Mouse (Mus musculus): ENCODE measurements around the gene Otop1.
A peak's percentile ranks its signal among the peaks of the same experiment; 100 is the strongest.

Gene Otop1

GRCm38 (mm10) chr5:38275771-38276170, at the start of gene Otop1:
Gene Otop1, plus strand, starts transcription at chr5:38275972.
- no peak for DNase-seq (ENCODE audit: low read depth, low spot score)

- peak; percentile 49 for DNase-seq (ENCODE audit: low read depth, low spot score)
These were observed 40.4 kb upstream of the Otop1 start for GRCm38 (mm10) chr5:38235422-38235821.

GRCm38 (mm10) chr5:38236627-38237026, 39.1 kb upstream of the Otop1 start:
- DNase-seq (ENCODE audit: low read depth, low spot score) = no peak

- no peak for DNase-seq (ENCODE audit: low read depth, low spot score)
These were observed 34.9 kb upstream of the Otop1 start for GRCm38 (mm10) chr5:38240727-38241472.

GRCm38 (mm10) chr5:38241473-38241834, 34.3 kb upstream of the Otop1 start:
- no peak for DNase-seq (ENCODE audit: low read depth, low spot score)

GRCm38 (mm10) chr5:38241966-38242365, 33.8 kb upstream of the Otop1 start:
- DNase-seq (ENCODE audit: low read depth, low spot score) = no peak

GRCm38 (mm10) chr5:38255195-38255594, 20.6 kb upstream of the Otop1 start:
- DNase-seq (ENCODE audit: low read depth, low spot score) = no peak

- DNase-seq (ENCODE audit: low read depth, low spot score) = no peak
These were observed 20.1 kb upstream of the Otop1 start for GRCm38 (mm10) chr5:38255644-38256043.

- no peak for DNase-seq (ENCODE audit: low read depth, low spot score)
These were observed 19.2 kb upstream of the Otop1 start for GRCm38 (mm10) chr5:38256551-38256950.

GRCm38 (mm10) chr5:38258034-38258772, 17.6 kb upstream of the Otop1 start:
- DNase-seq (ENCODE audit: low read depth, low spot score) = no peak

GRCm38 (mm10) chr5:38258773-38259146, 17.0 kb upstream of the Otop1 start:
- DNase-seq (ENCODE audit: low read depth, low spot score) = no peak

- DNase-seq (ENCODE audit: low read depth, low spot score) = no peak
These were observed 16.2 kb upstream of the Otop1 start for GRCm38 (mm10) chr5:38259455-38260106.

- peak; percentile 49 for DNase-seq (ENCODE audit: low read depth, low spot score)
These were observed 15.6 kb upstream of the Otop1 start, which contains the start of gene Tmem128 for GRCm38 (mm10) chr5:38260107-38260682. Gene Tmem128, plus strand, starts transcription at chr5:38260185.

GRCm38 (mm10) chr5:38270942-38271341, 4.8 kb upstream of the Otop1 start:
- DNase-seq (ENCODE audit: low read depth, low spot score) = no peak

- no peak for DNase-seq (ENCODE audit: low read depth, low spot score)
These were observed 1.9 kb upstream of the Otop1 start for GRCm38 (mm10) chr5:38273831-38274230.

- no peak for DNase-seq (ENCODE audit: low read depth, low spot score)
These were observed 679 bp downstream of the Otop1 start for GRCm38 (mm10) chr5:38276451-38276850.

GRCm38 (mm10) chr5:38277098-38277866, 1.5 kb downstream of the Otop1 start:
- DNase-seq (ENCODE audit: low read depth, low spot score) = no peak

GRCm38 (mm10) chr5:38277936-38278600, 2.3 kb downstream of the Otop1 start:
- DNase-seq (ENCODE audit: low read depth, low spot score) = no peak

- no peak for DNase-seq (ENCODE audit: low read depth, low spot score)
These were observed 4.3 kb downstream of the Otop1 start for GRCm38 (mm10) chr5:38280075-38280474.

GRCm38 (mm10) chr5:38285724-38286123, 10.0 kb downstream of the Otop1 start:
- no peak for DNase-seq (ENCODE audit: low read depth, low spot score)

GRCm38 (mm10) chr5:38288476-38288875, 12.7 kb downstream of the Otop1 start:
- no peak for DNase-seq (ENCODE audit: low read depth, low spot score)

All from forelimb bud, embryonic 11.5 days (tissue).